ENCODE assay signal across 16 mouse cellular contexts in genomic region chr14:121730966-121731365, GRCm38 (mm10).
DNase-seq lines count a peak whose midpoint lies in the region; ATAC-seq and TF ChIP-seq lines count a peak whose summit lies in the region.
"Had no signal": no experiment of that assay in that cellular context is flagged by ENCODE, and none has a peak within 500 bp of the region (broad histone marks: within the 10 kb centered on the region; RNA-seq: fewer than 3 reads in every experiment).

No protein-coding gene starts in this region.

- H3K27me3 ChIP-seq in forebrain, embryonic 11.5 days (ENCODE audit: control insufficient read depth, insufficient read depth, low read length): no peaks in the 10 kb centered on the region; the same call in 1 of the 2 replicates
- no peaks in the 10 kb centered on the region for H3K27me3 ChIP-seq in forebrain, embryonic 10.5 days (ENCODE audit: poor library complexity, severe bottlenecking)
- H3K27me3 ChIP-seq in kidney, embryonic 15.5 days: no peaks in the 10 kb centered on the region
- H3K27me3 ChIP-seq in G1E (ENCODE audit: insufficient read depth, low read length): no peaks in the 10 kb centered on the region
- H3K27me3 ChIP-seq: stomach, embryonic 15.5 days had no signal

- TF ChIP-seq CTCF in G1E (IDR thresholded peaks at IDR 0.05; ENCODE audit: low read depth, low read length): no peak

- no peak overlapping the region for H3K4me3 ChIP-seq in forebrain, embryonic 11.5 days (ENCODE audit: low read depth, low read length)
- no peak overlapping the region for H3K4me3 ChIP-seq in forebrain, embryonic 10.5 days
- no peak overlapping the region for H3K4me3 ChIP-seq in kidney, embryonic 15.5 days (replicated peaks)
- peak overlapping the region; percentile 37; the same call in 1 of the 2 replicates for H3K4me3 ChIP-seq in G1E (ENCODE audit: low read depth, low read length)
- H3K4me3 ChIP-seq: gastrocnemius, adult 2 months; stomach, embryonic 15.5 days had no signal

- no peak overlapping the region for H3K9ac ChIP-seq in forebrain, embryonic 11.5 days (ENCODE audit: low read length)
- no peak overlapping the region for H3K9ac ChIP-seq in kidney, embryonic 15.5 days
- H3K9ac ChIP-seq: lung, embryonic 14.5 days; stomach, embryonic 15.5 days had no signal

- no peaks in the 10 kb centered on the region for H3K36me3 ChIP-seq in forebrain, embryonic 11.5 days (ENCODE audit: control insufficient read depth, insufficient read depth, low read length)
- H3K36me3 ChIP-seq in forebrain, embryonic 10.5 days (replicated peaks): no peaks in the 10 kb centered on the region
- H3K36me3 ChIP-seq in kidney, embryonic 15.5 days: no peaks in the 10 kb centered on the region
- H3K36me3 ChIP-seq in G1E (replicated peaks): no peaks in the 10 kb centered on the region
- H3K36me3 ChIP-seq: stomach, embryonic 15.5 days had no signal

- H3K27ac ChIP-seq in forebrain, embryonic 11.5 days (ENCODE audit: low read depth, low read length): no peak overlapping the region
- H3K27ac ChIP-seq in forebrain, embryonic 10.5 days: no peak overlapping the region
- H3K27ac ChIP-seq in kidney, embryonic 15.5 days: no peak overlapping the region
- H3K27ac ChIP-seq: gastrocnemius, adult 2 months; stomach, embryonic 15.5 days had no signal

- no peak for DNase-seq in forebrain, embryonic 11.5 days (ENCODE audit: low spot score)
- DNase-seq in forebrain, embryonic 10.5 days (ENCODE audit: extremely low spot score, low spot score): no peak
- no peak for DNase-seq in kidney, adult 11 months
- DNase-seq in G1E (ENCODE audit: low spot score): no peak
- no peak for DNase-seq in layer of hippocampus, adult 8-10 months (ENCODE audit: low spot score in 2 of 2)
- no peak for DNase-seq in ovary, postnatal 10 days (ENCODE audit: low spot score)
- DNase-seq: adrenal gland, adult 8-10 months; cerebellum, adult 9-10 months; gastrocnemius, adult 2 months; heart, postnatal 4 days; layer of hippocampus, postnatal 36 days; left cerebral cortex, postnatal 4 days had no signal

- H3K4me2 ChIP-seq in forebrain, embryonic 11.5 days (ENCODE audit: low read depth, low read length, severe bottlenecking): no peak overlapping the region
- H3K4me2 ChIP-seq in kidney, embryonic 15.5 days: no peak overlapping the region
- H3K4me2 ChIP-seq: lung, embryonic 14.5 days; stomach, embryonic 15.5 days had no signal

- ATAC-seq in forebrain, embryonic 11.5 days (replicated peaks; ENCODE audit: low FRiP score): 0 out of 2 replicates have a peak, but pooled peaks have one; percentile 49
- 0 out of 2 replicates have a peak, but pooled peaks have one; percentile 17 for ATAC-seq in kidney, embryonic 15.5 days (replicated peaks; ENCODE audit: low FRiP score)
- ATAC-seq in G1E (ENCODE audit: extremely low read depth, insufficient number of reproducible peaks, low FRiP score, poor library complexity, severe bottlenecking): no peak
- peak; percentile 32 for ATAC-seq in megakaryocyte-erythroid progenitor cell, adult 5-6 weeks (replicated peaks; ENCODE audit: low FRiP score, low TSS enrichment, poor library complexity, severe bottlenecking)

- peaks cover 3% of the 10 kb centered on the region; the same call in 1 of the 2 replicates for H3K4me1 ChIP-seq in forebrain, embryonic 11.5 days (replicated peaks; ENCODE audit: control insufficient read depth, insufficient read depth, low read length)
- H3K4me1 ChIP-seq in forebrain, embryonic 10.5 days: peaks cover 17% of the 10 kb centered on the region
- peaks cover 16% of the 10 kb centered on the region; the same call in 1 of the 2 replicates for H3K4me1 ChIP-seq in kidney, embryonic 15.5 days
- H3K4me1 ChIP-seq in G1E (ENCODE audit: insufficient read depth, low read depth, low read length): peaks cover 28% of the 10 kb centered on the region

- no peaks in the 10 kb centered on the region for H3K9me3 ChIP-seq in forebrain, embryonic 11.5 days (ENCODE audit: control insufficient read depth, low read length)
- no peaks in the 10 kb centered on the region for H3K9me3 ChIP-seq in forebrain, embryonic 10.5 days
- no peaks in the 10 kb centered on the region for H3K9me3 ChIP-seq in kidney, embryonic 15.5 days (replicated peaks)
- H3K9me3 ChIP-seq in G1E (replicated peaks): no peaks in the 10 kb centered on the region
- H3K9me3 ChIP-seq: stomach, embryonic 15.5 days had no signal

- WGBS in forebrain, embryonic 11.5 days: 75% methylated on average over 3 of the region's 3 CpGs
- WGBS in forebrain, embryonic 10.5 days: 80% methylated on average over 3 of the region's 3 CpGs
- WGBS in kidney, embryonic 15.5 days: 88% methylated on average over 3 of the region's 3 CpGs
